Mouse (Mus musculus): ENCODE measurements at regions not wholly inside any gene's neighbourhood (a gene's known extent, or its start where the extent isn't known, plus 50 kb on each side); places are given as distances from the start of the nearest gene placed in this dataset.
A peak's percentile ranks its signal among the peaks of the same experiment; 100 is the strongest.

DNA sequence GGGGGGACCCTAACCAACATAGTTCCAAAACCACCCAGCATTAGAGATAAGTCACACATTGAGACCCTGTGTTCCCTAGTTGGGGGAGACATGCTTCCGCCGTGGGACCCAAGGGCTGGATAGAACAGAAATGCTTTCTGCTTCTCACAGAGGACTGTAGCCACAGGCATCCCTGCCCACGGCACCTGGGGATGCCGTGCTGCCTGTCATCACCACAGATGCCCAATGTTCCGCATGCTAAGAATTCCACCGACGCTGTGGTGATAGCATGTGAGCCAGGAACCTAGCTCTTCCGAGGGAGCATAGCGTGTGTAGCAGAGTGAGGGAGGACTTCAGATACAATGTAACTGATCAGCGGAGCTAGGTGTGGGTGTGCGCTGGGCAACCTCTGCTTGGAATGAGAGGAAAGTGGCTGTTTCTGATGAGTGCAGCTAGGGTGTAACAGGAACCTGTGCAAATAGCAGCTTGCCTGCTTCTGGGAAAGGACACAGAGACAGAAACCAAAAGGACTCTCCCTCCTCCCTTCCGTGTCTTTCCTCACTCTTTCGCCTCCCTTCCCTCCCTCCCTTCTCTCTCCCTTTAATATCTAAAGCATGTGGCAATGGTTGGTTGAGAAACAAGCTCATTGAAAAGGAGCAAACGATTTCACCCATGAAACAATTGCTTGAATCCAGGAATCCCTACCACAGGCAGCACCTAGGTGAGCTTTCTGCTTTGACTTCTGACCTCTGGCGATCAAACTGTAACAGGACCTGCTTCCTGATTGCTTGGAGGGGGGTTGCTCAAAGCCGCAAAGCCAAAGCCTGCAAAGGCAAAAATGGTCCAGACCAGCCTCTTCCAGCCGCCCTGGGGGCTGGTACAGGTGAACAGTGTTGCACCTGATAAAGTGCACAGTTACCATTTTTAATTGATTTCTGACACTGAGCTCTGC is 102.3 kb downstream of the Gm26897 start:
- no peak for DNase-seq (ENCODE audit: low read depth)

DNA sequence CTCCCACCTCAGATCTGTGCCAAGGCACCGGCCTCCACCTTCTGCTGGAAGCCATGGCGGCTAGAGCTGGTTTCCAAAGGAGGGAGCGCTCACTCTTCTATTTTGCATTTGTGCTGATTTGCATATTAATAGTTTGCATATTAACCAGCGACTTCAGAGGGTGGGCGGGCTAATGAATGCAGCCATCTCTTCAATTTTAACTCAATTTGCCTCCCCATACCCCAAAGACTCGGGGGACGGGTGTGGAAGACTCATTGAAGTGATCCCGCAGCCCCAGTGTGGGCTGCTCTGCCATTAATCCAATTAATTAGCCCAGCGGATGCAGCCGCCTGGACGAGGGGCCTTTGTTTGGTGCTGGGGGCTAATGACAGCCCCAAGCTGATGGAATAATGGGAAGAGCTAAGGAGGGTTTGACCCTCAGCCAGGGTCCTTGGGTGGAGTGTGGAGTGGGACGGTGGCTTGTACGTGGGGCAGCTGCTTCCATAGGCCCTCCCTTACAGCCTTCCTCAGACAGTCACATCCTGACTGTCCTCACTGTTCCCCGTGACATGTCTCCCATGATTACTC is 103.0 kb downstream of the Gm26897 start:
- DNase-seq (ENCODE audit: low read depth), result no peak

DNA sequence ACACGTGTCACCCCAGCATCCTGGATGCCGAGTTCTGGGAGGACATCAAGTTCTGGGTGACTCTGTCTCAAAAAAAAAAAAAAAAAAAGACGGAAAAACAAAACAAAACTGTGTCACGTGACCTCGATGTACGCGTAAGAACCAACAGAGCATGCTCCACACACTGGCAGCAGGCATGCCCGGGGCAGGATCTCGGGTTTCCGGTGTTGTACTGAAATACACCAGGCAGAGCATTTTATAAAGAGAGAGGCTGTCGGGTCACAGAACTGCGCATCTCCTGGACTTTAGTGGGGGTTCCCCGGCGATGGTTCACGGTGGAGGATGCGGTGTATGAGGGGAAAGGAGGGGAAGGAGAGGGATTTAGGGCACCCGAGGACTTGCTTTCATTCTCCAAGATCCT is 108.7 kb downstream of the Gm26897 start:
- DNase-seq (ENCODE audit: low read depth), result peak; percentile 67

DNA sequence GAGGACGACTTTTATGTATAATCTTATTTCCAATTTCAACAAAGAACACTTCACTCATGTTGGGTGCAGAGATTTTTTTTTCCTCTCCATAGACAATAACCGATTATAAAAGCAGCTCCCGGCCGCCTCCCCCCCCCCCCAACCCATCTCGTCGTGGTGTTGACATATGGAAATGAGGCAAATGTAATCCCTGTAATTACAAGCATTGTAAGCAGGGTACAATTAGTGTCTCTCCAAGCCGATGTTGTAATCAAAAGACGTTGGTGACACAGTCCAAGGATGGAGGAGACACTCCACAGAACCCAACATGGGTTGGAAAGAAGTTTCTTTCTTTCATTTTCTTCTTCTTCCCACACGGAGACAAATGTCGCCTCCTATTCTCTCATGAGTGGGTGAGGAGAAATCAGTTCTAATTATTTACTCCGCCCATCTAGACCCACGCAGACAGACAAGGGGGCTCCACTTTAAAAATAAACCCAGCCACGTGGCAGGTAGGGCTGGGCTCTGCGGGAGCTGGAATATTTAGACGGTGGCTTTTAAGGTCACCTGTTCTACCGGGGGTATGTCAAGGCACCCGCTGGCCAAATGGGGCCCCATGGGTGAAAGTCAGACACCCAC is 110.0 kb downstream of the Gm26897 start:
- no peak for DNase-seq (ENCODE audit: low read depth)

DNA sequence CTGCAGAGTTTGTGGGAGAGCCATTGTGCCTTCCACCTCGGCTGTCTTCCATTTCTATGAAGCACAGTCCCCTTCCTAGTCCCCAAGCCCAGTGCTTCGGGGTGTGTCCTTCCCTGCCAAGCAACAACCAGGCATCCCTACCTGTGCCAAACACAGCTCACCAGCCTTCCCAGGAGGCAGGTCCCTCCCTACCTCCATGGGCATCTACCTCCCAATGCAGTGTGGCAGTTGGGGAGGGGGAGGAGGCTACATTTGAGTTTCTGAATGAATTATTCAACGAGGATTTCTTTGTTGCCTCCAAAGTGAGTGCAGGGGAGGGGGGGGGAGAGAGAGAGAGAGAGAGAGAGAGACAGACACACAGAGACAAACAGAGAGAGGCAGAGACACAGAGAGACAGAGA is 110.8 kb downstream of the Gm26897 start:
- DNase-seq (ENCODE audit: low read depth), result no peak

DNA sequence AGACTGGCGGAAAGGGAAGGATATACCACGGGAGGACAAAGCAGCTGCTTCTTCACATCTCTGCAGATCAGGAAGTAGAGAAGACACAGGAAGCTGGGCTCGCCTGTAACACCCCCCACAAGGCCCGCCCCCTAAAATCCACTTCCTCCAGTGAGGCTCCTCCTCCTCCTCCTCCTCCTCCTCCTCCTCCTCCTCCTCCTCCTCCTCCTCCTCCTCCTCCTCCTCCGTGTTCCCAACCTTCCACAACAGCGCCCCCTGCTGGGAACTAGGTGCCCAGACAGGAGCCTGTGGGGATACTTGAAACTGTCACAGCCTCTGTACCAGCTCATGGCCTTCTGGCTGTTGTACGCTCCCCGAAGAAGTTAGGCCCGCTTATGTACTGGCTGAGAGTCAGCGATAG is 115.2 kb downstream of the Gm26897 start:
- DNase-seq (ENCODE audit: low read depth), result no peak

DNA sequence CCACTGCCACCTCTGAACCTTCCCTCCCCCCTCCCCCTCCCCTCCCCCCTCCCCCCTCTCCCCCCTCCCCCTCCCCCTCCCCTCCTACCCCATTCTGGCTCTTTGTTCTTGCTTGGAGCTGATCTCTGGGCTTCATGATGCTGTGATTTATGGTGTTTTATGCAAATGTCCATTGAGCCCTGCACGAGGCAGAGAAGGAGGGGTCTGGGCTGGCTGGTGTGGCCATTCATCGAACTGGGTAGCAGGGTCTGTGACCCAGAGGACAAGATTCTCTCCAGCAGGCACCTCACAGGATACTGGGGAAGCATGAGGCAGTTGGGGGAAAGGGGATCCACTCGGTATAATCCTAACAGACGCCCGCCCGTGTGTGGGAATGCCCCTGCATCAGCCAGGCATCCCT is 119.0 kb downstream of the Gm26897 start:
- no peak for DNase-seq (ENCODE audit: low read depth)

DNA sequence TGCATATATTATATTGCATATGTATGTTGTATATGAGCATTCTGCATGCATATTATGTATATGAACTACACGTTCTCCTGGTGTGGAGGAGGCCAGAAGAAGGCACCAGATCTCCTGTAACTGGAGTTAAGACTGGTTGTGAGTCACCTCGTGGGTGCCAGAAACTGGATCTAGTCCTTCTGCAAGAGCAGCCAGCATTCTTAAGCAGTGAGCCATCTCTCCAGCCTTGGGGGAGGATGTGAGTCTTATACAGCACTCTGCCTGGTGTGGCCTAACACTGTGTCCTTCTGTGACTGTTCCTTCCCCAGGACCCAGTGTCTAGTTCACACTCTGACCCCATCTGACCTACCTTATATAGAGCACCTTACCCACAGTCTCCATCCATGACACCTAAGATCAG is 121.6 kb downstream of the Gm26897 start:
- no peak for DNase-seq (ENCODE audit: low read depth)

DNA sequence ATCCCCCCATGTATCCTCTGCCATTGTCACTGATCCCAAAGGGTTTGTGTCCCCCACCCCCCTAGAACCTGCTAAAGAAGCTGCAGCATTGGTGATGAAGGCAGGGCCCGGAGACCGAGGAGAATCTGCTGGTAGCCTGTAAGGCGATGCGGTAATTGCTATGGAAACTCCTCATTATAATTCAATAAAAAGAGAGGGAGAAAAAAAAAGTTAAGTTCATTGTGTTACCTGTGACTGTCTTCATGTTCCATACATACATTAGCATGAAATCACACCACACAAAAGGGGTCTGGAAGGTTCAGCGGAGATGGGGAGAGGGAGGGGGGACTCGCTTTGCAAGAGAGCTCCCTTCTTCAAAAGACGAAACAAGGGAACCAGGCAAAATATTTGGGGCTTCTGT is 123.5 kb downstream of the Gm26897 start:
- no peak for DNase-seq (ENCODE audit: low read depth)

DNA sequence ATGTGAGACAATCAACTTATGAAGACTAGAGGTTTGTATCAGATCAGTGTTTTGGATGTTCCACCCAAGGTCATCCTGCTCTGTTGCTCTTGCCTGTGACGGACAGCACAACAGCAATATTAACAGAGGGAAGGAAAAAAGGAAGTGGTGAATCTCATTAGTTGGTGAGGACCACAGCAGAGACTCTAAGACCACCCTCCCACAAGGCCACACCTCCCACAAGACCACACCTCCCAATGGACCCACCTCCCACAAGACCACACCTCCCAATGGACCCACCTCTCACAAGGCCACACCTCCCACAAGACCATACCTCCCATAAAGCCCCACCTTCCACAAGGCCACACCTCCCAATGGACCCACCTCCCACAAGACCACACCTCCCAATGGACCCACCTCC is 126.7 kb downstream of the Gm26897 start:
- no peak for DNase-seq (ENCODE audit: low read depth)

DNA sequence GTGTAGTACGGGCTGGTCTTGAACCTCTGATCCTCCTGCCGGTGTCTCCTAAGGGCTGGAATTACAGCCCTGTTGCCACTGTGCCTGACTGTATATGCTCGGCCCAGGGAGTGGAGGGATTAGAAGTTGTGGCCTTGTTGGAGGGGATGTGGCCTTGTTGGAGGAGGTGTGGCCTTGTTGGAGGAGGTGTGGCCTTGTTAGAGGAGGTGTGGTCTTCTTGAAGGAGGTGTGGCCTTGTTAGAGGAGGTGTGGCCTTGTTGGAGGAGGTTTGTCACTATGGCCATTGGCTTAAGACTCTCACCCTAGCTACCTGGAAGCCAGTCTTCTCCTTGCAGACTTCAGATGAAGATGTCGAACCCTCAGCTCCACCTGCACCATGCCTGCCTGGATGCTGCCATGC is 128.6 kb downstream of the Gm26897 start:
- no peak for DNase-seq (ENCODE audit: low read depth)

DNA sequence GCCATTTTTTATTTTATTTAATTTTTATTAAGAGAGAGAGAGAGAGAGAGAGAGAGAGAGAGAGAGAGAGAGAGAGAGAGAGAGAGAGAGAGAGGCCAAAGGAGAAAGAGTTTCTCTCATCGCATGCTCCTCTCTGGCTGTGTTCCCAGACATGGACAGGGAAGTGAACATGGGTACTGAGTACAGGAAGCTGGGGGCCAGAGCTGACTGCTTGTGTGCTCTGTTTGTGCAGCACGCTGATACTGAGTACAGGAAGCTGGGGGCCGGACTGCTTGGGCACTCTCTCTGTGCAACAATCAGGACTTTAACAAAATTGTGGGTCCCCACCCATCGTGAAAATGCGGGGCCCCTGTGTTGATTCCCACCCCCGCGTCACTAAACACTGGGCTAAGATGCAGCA is 130.2 kb downstream of the Gm26897 start:
- no peak for DNase-seq (ENCODE audit: low read depth)

DNA sequence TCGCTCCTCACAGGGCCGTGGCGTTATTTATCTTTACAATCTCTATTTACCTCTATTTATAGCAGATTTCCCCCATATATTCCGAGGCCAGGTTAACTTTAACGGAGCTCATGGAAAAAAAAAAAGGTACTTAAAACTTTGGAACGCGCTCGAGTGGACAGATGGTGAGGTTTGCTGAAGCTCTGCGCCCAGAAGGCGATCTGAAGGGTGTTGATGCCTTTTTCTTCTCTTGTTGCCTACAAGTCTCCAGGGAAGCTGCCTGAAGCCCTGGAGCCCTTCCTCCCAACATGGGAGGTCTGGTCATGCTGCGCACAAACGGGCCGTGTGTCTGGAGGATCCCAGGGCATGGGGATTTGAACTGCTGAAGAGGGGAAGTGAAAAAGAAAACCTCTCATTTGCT is 130.9 kb downstream of the Gm26897 start:
- no peak for DNase-seq (ENCODE audit: low read depth)

DNA sequence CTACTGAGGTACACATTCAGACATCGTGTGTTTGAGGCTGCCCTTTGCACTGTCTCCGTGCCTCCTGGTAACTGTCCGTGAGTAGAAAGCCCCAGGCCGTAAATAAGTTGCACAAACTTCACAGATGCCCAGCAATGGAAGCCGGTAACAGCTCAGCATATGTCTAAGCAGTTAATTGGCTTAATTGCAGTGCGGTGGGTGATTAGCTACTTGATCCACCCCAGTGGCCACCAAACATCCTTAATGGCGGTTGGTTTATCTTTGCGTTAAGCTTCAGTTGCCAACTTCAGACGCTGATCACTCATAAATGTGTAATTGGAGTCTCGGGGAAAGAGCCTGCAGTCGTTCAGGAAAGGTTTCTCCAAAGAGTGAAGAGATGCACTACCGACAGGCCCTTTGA is 135.3 kb downstream of the Gm26897 start:
- DNase-seq (ENCODE audit: low read depth), result no peak

DNA sequence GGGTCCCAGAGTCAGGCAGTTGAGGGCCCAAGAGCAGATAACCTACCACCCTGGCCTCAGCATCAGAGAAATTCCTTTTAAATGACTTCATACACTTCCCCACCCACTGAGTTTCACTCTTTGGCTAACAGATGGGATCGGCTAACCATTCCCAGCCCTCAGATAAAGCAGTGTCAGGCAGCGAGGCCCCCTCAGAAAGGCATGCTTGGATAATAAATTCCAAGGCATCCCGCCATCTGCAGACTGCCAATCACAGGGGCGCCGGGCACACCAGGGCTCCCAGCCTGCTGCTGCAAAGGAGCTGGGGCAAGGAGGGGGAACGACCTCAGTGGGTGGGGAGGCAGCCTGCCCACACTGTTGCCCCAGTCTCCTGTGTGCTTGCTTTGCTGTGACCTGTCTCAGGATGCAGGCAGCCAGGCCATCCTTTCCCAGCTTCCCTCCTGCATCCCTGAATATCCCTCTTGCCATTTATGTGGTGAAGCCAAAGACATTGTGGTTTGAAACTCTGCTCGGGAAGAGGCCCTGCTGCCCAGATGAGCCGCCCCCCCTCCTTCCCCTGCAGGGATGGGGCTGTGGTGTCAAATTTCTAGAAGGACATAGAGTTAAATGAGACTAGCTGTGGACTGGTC is 143.6 kb downstream of the Gm26897 start:
- DNase-seq (ENCODE audit: low read depth), result no peak

DNA sequence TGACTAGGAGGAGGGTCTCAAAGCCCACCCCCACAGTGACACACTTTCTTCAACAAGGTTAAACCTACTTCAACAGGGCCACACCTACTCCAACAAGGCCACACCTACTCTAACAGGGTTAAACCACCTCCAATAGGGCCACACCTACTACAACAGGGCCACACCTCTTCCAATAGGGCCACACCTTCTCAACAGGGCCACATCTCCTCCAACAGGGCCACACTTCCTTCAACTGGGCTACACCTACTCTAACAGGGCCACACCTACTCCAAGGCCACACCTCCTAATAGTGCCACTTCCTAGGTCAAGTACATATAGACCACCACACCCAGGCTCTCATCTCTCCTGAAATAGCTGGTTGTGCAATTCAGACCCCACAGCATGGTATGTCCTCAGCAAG is 145.3 kb downstream of the Gm26897 start:
- DNase-seq (ENCODE audit: low read depth), result no peak

DNA sequence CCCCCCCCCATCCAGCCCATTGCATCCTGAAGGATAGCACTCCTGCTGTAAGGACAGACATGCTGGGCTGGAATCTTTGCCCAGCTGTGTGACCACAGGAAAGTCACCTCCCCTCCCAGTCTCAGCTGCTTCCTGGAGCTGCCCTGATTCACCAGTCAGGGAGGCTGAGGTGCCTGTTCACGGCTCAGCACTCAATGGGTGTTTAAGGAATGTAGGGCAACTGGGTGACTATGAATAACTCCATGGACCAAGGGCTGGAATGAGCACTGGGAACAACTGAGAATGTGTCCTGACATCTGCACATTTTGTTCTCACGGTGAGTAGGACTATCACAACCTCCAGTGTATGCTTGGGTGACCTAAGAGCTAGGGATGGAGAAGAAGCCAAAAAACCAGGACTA is 146.5 kb downstream of the Gm26897 start:
- DNase-seq (ENCODE audit: low read depth), result no peak

DNA sequence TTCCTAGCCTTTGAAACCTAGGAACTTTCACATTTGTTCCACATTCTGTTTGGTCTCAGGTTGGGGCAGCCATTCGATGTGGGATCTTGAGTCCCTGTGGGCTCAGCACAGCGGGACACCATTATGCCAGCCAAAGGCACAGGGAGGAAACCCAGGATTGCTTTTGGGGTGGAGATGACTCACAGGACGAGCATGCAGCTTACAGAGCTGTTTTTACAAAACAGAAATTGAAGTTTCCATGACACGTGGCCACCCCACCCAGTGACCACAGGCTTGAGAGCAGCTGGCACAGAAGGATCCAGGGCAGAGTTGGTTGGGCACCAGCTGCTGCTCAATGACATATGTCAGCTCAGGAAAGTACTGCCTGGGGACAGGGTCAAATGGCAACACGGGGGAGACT is 147.8 kb downstream of the Gm26897 start:
- no peak for DNase-seq (ENCODE audit: low read depth)

DNA sequence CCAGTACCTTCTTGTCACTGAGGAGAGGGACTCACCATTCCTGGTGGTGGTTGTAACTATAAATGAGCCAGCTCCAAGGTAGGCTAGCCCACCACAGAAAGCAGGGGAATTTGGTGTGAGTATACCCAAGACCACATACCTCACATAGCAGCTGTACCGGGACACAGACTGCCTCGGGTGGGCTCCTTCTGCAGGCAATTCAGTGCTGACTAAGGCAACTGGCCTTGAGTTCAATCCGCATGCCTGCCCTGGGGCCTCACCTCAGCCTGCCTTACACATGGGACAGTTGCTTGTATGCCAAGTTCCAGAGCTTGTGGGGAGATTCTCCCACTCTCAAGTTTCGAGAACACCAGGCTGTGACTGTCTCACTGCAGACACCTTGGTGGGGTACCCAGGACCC is 153.6 kb downstream of the Gm26897 start:
- no peak for DNase-seq (ENCODE audit: low read depth)

DNA sequence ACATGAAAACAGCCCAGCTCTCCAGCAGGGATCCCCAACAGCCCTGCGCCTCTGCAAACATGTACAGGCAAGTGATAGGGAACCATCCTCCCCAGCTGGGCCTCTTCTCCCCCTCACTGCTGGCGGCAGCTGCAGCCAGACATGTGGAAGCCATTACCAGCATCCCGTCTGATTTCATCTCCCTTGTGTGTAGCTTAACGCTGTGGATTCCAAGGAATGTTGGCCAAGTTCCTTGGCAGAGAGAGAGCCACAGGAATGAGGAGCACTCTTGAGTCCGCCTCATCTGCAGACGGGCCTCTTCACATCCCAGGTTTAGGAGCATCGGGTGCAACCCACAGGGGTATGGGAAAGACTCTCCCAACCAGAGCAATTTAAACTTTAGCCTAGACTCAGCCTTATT is 157.1 kb downstream of the Gm26897 start:
- DNase-seq (ENCODE audit: low read depth), result no peak

DNA sequence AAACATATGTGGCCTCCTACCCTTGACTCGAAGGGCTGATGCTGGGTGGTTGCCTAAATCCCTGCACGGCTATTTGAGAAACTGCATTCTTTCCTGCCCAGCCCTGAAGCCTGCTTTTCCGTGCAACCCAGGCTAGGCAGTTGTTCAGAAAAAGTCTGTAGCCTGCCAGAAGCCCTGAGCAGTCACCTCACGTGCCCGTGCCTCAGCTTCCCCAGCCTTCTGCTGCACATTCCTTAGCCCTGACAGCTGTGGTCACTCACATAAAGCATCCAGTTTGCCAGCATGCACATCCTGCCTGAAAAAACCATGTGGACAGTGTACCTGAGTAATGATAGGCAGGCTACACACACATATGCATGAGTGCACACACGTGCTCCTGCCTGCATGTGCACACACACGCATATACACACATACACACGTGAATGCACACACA is 157.6 kb downstream of the Gm26897 start:
- DNase-seq (ENCODE audit: low read depth), result no peak

DNA sequence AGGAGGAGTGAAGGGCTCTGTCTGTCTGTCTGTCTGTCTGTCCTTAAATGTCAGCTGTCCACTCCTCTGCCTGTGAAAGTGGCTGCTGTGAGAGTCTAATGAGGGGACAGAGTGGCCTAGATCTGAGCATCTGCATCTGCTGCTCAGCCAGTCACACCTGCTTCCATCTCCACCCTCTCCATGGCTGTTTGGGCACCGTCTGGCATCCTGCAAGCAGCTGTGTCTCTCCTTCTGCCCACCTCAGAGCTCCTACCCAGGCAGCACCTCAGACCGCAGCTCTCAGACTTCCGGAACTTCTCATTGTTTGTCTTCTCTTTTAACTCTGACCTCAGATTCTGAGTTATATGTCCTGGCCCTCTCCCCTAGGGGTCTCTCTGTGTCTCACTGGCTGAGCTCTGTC is 159.2 kb downstream of the Gm26897 start:
- DNase-seq (ENCODE audit: low read depth), result peak; percentile 41

DNA sequence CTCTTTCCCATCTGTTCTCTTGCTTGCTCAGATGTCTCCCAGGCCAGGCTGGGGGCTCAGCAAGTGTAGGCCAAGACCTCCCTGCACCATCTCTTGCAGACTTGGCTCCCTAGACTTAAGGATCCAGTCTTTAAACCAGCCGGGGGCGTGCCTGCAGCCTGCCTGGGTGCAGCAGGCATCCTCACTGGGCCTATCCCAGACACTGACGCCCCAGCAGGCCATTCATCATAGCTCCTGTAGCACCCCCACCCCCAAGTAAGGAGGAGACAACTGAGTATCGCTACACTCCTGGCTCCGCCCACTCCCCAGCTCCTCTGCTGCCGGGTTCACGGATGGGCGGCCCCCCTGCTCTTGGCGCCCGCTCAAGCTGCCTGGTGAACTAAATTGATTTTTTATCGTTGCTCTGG is 160.2 kb downstream of the Gm26897 start:
- peak; percentile 50 for DNase-seq (ENCODE audit: low read depth)
